Mouse (Mus musculus): ENCODE measurements around the gene Ldlr. TPM values are rescaled to one million over a fixed set of nuclear protein-coding genes. Genes with fewer than 3 reads are reported as not detected.

Gene Ldlr
- 43.0 TPM for polyA plus RNA-seq (2014; fragmentation: Illumina TruSeq; extraction: RNeasy Lipid Tissue Mini Kit (QIAGEN cat#74804); ENCODE audit: low read depth, low replicate concordance)

DNA sequence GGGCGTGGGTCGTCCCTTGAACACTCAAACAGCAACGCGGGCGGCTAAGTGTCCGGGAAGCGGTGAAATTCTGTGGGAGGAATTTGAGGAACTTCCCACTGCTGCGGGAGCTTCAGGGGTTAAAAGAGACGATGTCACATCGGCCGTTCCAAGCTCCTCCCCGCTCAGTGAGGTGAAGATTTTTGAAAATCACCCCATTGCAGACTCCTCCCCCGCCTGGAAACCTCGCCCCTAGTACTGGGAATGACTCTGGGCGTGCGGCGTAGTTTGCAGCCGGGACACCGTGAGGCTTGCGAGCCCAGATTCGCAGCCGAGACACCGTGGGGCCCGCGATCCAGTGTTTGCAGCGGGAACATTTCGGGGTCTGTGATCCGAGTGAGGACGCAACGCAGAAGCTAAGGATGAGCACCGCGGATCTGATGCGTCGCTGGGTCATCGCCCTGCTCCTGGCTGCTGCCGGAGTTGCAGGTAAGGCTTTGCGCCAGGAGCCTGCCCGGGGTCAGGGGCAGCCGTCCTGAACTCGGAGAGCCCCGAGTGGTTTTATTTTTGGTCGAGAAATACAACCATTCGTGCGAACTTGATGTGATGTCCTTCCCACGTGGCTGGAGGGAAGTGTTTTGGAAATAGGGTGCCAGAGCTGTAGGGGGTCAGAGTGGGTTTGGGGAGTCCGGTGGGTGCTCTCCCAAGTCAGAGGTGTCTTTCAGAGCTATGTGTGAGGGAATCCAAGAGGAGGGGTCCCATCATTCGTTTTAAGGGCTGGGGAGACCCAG, at the start of gene Ldlr:
Gene Ldlr, plus strand, starts transcription at position 107 of the 770 bp plus-strand sequence.

GRCm38 (mm10) chr9:21760155-21761088, 37.1 kb downstream of the Ldlr start, which contains the start of gene Spc24:
Gene Spc24, minus strand, starts transcription at chr9:21760303.

GRCm38 (mm10) chr9:21798345-21799009, 75.2 kb downstream of the Ldlr start, which contains the start of gene Kank2:
Gene Kank2, minus strand, starts transcription at chr9:21798744.

Other genes with a start within 250 kb of the Ldlr start
- 1.9 TPM for gene Tmed1, start 213.2 kb upstream of the Ldlr start, polyA plus RNA-seq (2014; fragmentation: Illumina TruSeq; extraction: RNeasy Lipid Tissue Mini Kit (QIAGEN cat#74804); ENCODE audit: low read depth, low replicate concordance)
- gene AB124611, start 197.3 kb upstream of the Ldlr start, polyA plus RNA-seq (2014; fragmentation: Illumina TruSeq; extraction: RNeasy Lipid Tissue Mini Kit (QIAGEN cat#74804); ENCODE audit: low read depth, low replicate concordance): 2.8 TPM
- gene Carm1, start 176.6 kb upstream of the Ldlr start, polyA plus RNA-seq (2014; fragmentation: Illumina TruSeq; extraction: RNeasy Lipid Tissue Mini Kit (QIAGEN cat#74804); ENCODE audit: low read depth, low replicate concordance): 2.6 TPM
- gene Timm29, start 130.8 kb upstream of the Ldlr start, polyA plus RNA-seq (2014; fragmentation: Illumina TruSeq; extraction: RNeasy Lipid Tissue Mini Kit (QIAGEN cat#74804); ENCODE audit: low read depth, low replicate concordance): 30.6 TPM
- gene Yipf2, start 130.7 kb upstream of the Ldlr start, polyA plus RNA-seq (2014; fragmentation: Illumina TruSeq; extraction: RNeasy Lipid Tissue Mini Kit (QIAGEN cat#74804); ENCODE audit: low read depth, low replicate concordance): 7.8 TPM
- 2.7 TPM for gene Smarca4, start 107.3 kb upstream of the Ldlr start, polyA plus RNA-seq (2014; fragmentation: Illumina TruSeq; extraction: RNeasy Lipid Tissue Mini Kit (QIAGEN cat#74804); ENCODE audit: low read depth, low replicate concordance)
- gene Spc24, start 36.8 kb downstream of the Ldlr start, polyA plus RNA-seq (2014; fragmentation: Illumina TruSeq; extraction: RNeasy Lipid Tissue Mini Kit (QIAGEN cat#74804); ENCODE audit: low read depth, low replicate concordance): 6.4 TPM
- gene Kank2, start 75.3 kb downstream of the Ldlr start, polyA plus RNA-seq (2014; fragmentation: Illumina TruSeq; extraction: RNeasy Lipid Tissue Mini Kit (QIAGEN cat#74804); ENCODE audit: low read depth, low replicate concordance): 7.5 TPM
- gene Angptl8, start 112.0 kb downstream of the Ldlr start, polyA plus RNA-seq (2014; fragmentation: Illumina TruSeq; extraction: RNeasy Lipid Tissue Mini Kit (QIAGEN cat#74804); ENCODE audit: low read depth, low replicate concordance): not detected
- gene Dock6, start 129.2 kb downstream of the Ldlr start, polyA plus RNA-seq (2014; fragmentation: Illumina TruSeq; extraction: RNeasy Lipid Tissue Mini Kit (QIAGEN cat#74804); ENCODE audit: low read depth, low replicate concordance): 3.8 TPM
- 1.7 TPM for gene Rab3d, start 194.7 kb downstream of the Ldlr start, polyA plus RNA-seq (2014; fragmentation: Illumina TruSeq; extraction: RNeasy Lipid Tissue Mini Kit (QIAGEN cat#74804); ENCODE audit: low read depth, low replicate concordance)
- 1.5 TPM for gene Ccdc159, start 204.0 kb downstream of the Ldlr start, polyA plus RNA-seq (2014; fragmentation: Illumina TruSeq; extraction: RNeasy Lipid Tissue Mini Kit (QIAGEN cat#74804); ENCODE audit: low read depth, low replicate concordance)
- gene Tmem205, start 204.1 kb downstream of the Ldlr start, polyA plus RNA-seq (2014; fragmentation: Illumina TruSeq; extraction: RNeasy Lipid Tissue Mini Kit (QIAGEN cat#74804); ENCODE audit: low read depth, low replicate concordance): 32.3 TPM
- 0.32 TPM for gene Plppr2, start 213.6 kb downstream of the Ldlr start, polyA plus RNA-seq (2014; fragmentation: Illumina TruSeq; extraction: RNeasy Lipid Tissue Mini Kit (QIAGEN cat#74804); ENCODE audit: low read depth, low replicate concordance)
- gene Swsap1, start 232.3 kb downstream of the Ldlr start, polyA plus RNA-seq (2014; fragmentation: Illumina TruSeq; extraction: RNeasy Lipid Tissue Mini Kit (QIAGEN cat#74804); ENCODE audit: low read depth, low replicate concordance): 3.7 TPM
- not detected for gene Epor, start 240.0 kb downstream of the Ldlr start, polyA plus RNA-seq (2014; fragmentation: Illumina TruSeq; extraction: RNeasy Lipid Tissue Mini Kit (QIAGEN cat#74804); ENCODE audit: low read depth, low replicate concordance)

Measured in liver, adult 10 weeks (tissue).